14 mouse cellular contexts compared by ENCODE assay signal in genomic region chr5:100585206-100585644, GRCm38 (mm10). TPM values are rescaled to one million over a fixed set of nuclear protein-coding genes. Genes with fewer than 3 reads are reported as not detected.
DNase-seq lines count a peak whose midpoint lies in the region; ATAC-seq and TF ChIP-seq lines count a peak whose summit lies in the region.
"Had no signal": no experiment of that assay in that cellular context is flagged by ENCODE, and none has a peak within 500 bp of the region (broad histone marks: within the 10 kb centered on the region; RNA-seq: fewer than 3 reads in every experiment).

No protein-coding gene starts in this region.

- TF ChIP-seq CTCF in bone marrow, adult 2 months (IDR thresholded peaks at IDR 0.05; ENCODE audit: control insufficient read depth, insufficient read depth, low read length): no peak

- peak overlapping the region; percentile 36 for H3K27ac ChIP-seq in bone marrow, adult 2 months (ENCODE audit: control insufficient read depth, insufficient read depth, low read depth, low read length, poor library complexity)

- H3K4me1 ChIP-seq in bone marrow, adult 2 months (ENCODE audit: control insufficient read depth, insufficient read depth, low read length): peaks cover 11% of the 10 kb centered on the region; the same call in 1 of the 2 replicates
- H3K4me1 ChIP-seq: heart, embryonic 12.5 days had no signal

- DNase-seq in 416B (ENCODE audit: low read depth) (peak; percentile 99), A20 (ENCODE audit: low read depth, low spot score) (peak; percentile 80)
- no peak for DNase-seq in retina, postnatal 1 day
- no peak for DNase-seq in cerebellum, adult 9-11 months
- no peak for DNase-seq in embryo, embryonic 9.5 days (ENCODE audit: extremely low spot score)
- DNase-seq: cerebellum, adult 2 months; gastrocnemius, postnatal 14 days; kidney, postnatal 14 days; lung, embryonic 14.5 days had no signal

- no peak for TF ChIP-seq POLR2A in bone marrow, adult 2 months (IDR thresholded peaks at IDR 0.05; ENCODE audit: borderline replicate concordance, control insufficient read depth, low read depth, low read length)

- ATAC-seq in monocyte, adult 5-6 weeks (replicated peaks; ENCODE audit: insufficient number of reproducible peaks, low FRiP score, low TSS enrichment, poor library complexity, severe bottlenecking): peak; percentile 76
- ATAC-seq: intestine, postnatal 0 days had no signal

- WGBS in bone marrow, adult 2 months: 4% methylated on average over 8 of the region's 8 CpGs

- no peak overlapping the region for H3K4me3 ChIP-seq in bone marrow, adult 2 months (replicated peaks; ENCODE audit: control insufficient read depth, low read depth, low read length)
- H3K4me3 ChIP-seq: heart, embryonic 12.5 days had no signal

RNA-seq across cellular contexts. Expression of gene Plac8, which starts 13.2 kb away (rescaled TPM):
- 49.3 and 141 TPM in 2 replicates for polyA plus RNA-seq in bone marrow, adult 2 months (2011; ENCODE audit: insufficient read depth, insufficient read length, low replicate concordance, missing spikeins)
- total RNA-seq in monocyte, adult 5-6 weeks (2017): 887 to 1,580 TPM (median 1,277 TPM) in 3 replicates
- total RNA-seq: layer of hippocampus, postnatal 14 days had no signal

Comparison
In these comparisons a context has a peak if more than half of its experiments do, and no peak if none do; other contexts are left out.
1. DNase-seq: peak in 416B (single experiment) and A20 (single experiment); none in retina, postnatal 1 day (single experiment), cerebellum, adult 9-11 months (single experiment) and embryo, embryonic 9.5 days (single experiment).